Mouse (Mus musculus): ENCODE measurements around the gene Snap91.

GRCm38 (mm10) chr9:86817673-86818072 lies 62.8 kb downstream of the Snap91 start:
- no peak for TF ChIP-seq CTCF (IDR thresholded peaks at IDR 0.05)
- TF ChIP-seq POLR2A (IDR thresholded peaks at IDR 0.05; ENCODE audit: insufficient read depth, low read depth, low read length), result no peak
- TF ChIP-seq EP300 (IDR thresholded peaks at IDR 0.05; ENCODE audit: insufficient read depth, low read depth, low read length), result no peak

Data from heart, adult 2 months (tissue).